Mouse (Mus musculus): ENCODE results near the gene Zfp618.

Gene Zfp618

GRCm38 (mm10) chr4:63156726-63157634 lies 191.6 kb downstream of the Zfp618 start:
- DNase-seq (ENCODE audit: low spot score), result no peak

GRCm38 (mm10) chr4:63158192-63158591 lies 192.8 kb downstream of the Zfp618 start:
- DNase-seq (ENCODE audit: low spot score), result no peak

GRCm38 (mm10) chr4:63158961-63159592 lies 193.7 kb downstream of the Zfp618 start:
- DNase-seq (ENCODE audit: low spot score), result peak; percentile 85

- no peak for DNase-seq (ENCODE audit: low spot score)
Observed at GRCm38 (mm10) chr4:63165636-63166035, 200.3 kb downstream of the Zfp618 start.

- DNase-seq (ENCODE audit: low spot score), result no peak
Observed at GRCm38 (mm10) chr4:63166323-63166722, 200.9 kb downstream of the Zfp618 start.

GRCm38 (mm10) chr4:63170061-63170460 lies 204.7 kb downstream of the Zfp618 start:
- DNase-seq (ENCODE audit: low spot score), result no peak

- no peak for DNase-seq (ENCODE audit: low spot score)
Observed at GRCm38 (mm10) chr4:63171122-63171521, 205.7 kb downstream of the Zfp618 start.

- DNase-seq (ENCODE audit: low spot score), result no peak
Observed at GRCm38 (mm10) chr4:63171969-63172685, 206.8 kb downstream of the Zfp618 start, which contains the start of gene Kif12. TSS of gene Kif12 (minus strand) at chr4:63172131.

GRCm38 (mm10) chr4:63181556-63181955 lies 216.2 kb downstream of the Zfp618 start:
- DNase-seq (ENCODE audit: low spot score), result peak; percentile 48

GRCm38 (mm10) chr4:63186281-63186870 lies 221.0 kb downstream of the Zfp618 start:
- no peak for DNase-seq (ENCODE audit: low spot score)
